Mouse (Mus musculus): Measurements from ENCODE around the gene Grin2d. TPM values are rescaled to one million over a fixed set of nuclear protein-coding genes. Genes with fewer than 3 reads are reported as not detected.

The Grin2d gene
- total RNA-seq, 2 experiments from 2014 or later, result 21.2 to 22.3 TPM

GRCm38 (mm10) chr7:45815984-45816351 lies 62.2 kb downstream of the Grin2d start:
- DNase-seq (ENCODE audit: low spot score in 2 of 2), result no peak
- intact Hi-C loops (cut with DNase I), result no loop called here

- intact Hi-C loops (cut with DNase I), result no loop called here
- DNase-seq (ENCODE audit: low spot score in 2 of 2), result no peak
Observed at GRCm38 (mm10) chr7:45815323-45815983, 62.7 kb downstream of the Grin2d start.

DNA sequence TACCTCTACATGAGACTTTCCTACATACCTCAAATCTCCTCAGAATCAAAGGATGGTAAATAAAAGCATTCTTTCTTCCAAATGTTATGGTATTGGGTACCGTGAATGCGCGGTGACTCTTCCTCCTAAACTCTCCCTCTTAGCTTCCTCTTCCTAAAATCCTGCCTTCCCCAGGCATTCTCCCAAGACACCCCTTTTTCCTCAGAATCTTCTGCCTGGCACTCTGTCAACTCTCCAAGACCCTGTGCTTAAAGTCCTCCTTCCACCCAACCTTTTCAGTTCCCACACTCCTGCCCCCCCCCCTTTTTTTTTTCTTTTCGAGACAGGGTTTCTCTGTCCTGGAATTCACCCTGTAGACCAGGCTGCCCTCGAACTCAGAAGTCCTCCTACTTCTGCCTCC lies 63.3 kb downstream of the Grin2d start:
- intact Hi-C loops (cut with DNase I), result no loop called here
- no peak for DNase-seq (ENCODE audit: low spot score in 2 of 2)

DNA sequence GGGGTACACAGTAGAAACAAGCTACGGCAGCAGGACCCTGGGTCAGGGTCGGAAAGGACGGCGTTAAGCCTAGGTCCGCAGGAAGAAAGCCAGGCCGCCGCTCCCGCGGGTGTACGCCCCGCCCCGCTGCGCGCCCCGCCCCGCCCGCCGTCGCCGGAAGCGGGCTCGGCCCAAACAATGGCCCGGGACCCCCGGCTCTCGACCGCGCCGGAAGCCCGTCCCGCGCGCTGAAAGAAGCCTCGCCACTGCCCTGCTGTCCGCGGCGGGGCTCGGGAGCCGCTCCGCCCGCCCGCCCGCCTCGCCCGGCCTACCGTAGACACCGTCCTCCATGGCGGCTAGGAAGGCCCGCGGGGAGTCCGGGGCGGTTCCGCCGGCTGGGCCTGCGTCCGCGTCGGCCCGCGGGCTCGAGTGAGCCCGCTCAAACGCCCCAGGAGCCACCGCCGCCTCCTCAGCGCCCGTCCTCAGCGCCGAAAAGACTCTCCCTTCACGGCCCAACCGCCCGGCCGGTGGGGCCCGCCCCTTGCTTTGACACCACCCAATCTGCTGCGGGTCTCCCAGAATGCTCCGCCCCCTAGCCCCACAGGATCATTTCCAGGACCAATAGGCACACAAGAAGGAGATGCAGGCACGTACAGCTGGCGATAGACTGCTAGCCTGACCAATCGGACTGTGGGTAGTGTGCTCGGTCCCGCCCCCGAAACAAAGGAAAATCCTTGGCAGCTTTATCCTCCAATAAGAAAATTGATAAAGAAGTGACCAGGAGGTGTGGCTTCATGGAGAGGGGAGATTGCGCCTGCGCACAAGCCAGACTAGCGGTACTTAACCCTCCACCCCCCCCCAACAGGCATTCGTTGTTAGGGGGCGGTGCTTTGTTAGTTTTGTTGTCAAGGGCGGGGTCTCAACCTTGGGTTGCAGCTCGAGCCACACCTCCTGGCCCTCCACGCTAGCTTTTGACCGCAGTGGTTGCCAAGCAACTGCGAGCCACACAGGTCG lies 64.1 kb downstream of the Grin2d start, which contains the start of gene Cyth2:
Gene Cyth2, minus strand, starts transcription at position 795 of the 993 bp plus-strand sequence.
- peak; percentile 99 to 100 for DNase-seq (ENCODE audit: low spot score in 2 of 2)
- intact Hi-C loops (cut with DNase I), result no loop called here

GRCm38 (mm10) chr7:45812921-45813320 lies 65.3 kb downstream of the Grin2d start:
- intact Hi-C loops (cut with DNase I), result no loop called here
- DNase-seq (ENCODE audit: low spot score in 2 of 2), result no peak

- no peak for DNase-seq (ENCODE audit: low spot score in 2 of 2)
- intact Hi-C loops (cut with DNase I), result no loop called here
Observed at GRCm38 (mm10) chr7:45809276-45810075, 68.7 kb downstream of the Grin2d start.

DNA sequence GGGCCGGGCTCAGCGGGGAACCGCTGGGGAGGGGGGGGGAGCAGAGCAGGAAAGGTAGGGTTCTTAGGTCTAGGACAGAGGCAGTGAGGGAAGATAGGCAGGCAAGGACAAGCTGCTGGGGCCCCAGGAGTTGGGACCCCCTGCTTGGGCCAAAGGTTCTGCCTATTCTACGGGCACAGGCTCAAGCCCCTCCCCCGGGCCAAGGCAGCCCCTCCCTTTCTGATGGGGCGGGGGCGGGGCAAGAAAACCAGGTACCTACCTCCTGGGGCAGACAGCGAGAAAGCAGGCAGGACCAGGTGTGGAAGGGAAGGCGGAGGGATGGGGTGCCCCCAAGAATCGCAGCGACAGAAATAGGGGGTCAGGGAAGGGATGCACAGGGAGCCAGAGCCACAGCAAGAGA lies 69.7 kb downstream of the Grin2d start:
- DNase-seq (ENCODE audit: low spot score in 2 of 2), result no peak

GRCm38 (mm10) chr7:45805941-45806340 lies 72.2 kb downstream of the Grin2d start:
- intact Hi-C loops (cut with DNase I), result no loop called here

More for the DNA sequence above, 69.7 kb downstream of the Grin2d start:
- intact Hi-C loops (cut with DNase I), result no loop called here

GRCm38 (mm10) chr7:45802551-45802950 lies 75.6 kb downstream of the Grin2d start:
- no peak for DNase-seq (ENCODE audit: low spot score in 2 of 2)
- intact Hi-C loops (cut with DNase I), result no loop called here

More at GRCm38 (mm10) chr7:45805941-45806340, 72.2 kb downstream of the Grin2d start:
- DNase-seq (ENCODE audit: low spot score in 2 of 2), result no peak

GRCm38 (mm10) chr7:45801348-45801747 lies 76.8 kb downstream of the Grin2d start:
- intact Hi-C loops (cut with DNase I), result loop anchor here (1.0 kb wide), 1 partner anchor 62 kb away; no protein-coding TSS in a partner anchor
- DNase-seq (ENCODE audit: low spot score in 2 of 2), result peak; percentile 95 to 96

GRCm38 (mm10) chr7:45800546-45801204 lies 77.5 kb downstream of the Grin2d start:
- DNase-seq (ENCODE audit: low spot score in 2 of 2), result no peak
- intact Hi-C loops (cut with DNase I), result loop anchor here (1.0 kb wide), 1 partner anchor 61 kb away; no protein-coding TSS in a partner anchor

DNA sequence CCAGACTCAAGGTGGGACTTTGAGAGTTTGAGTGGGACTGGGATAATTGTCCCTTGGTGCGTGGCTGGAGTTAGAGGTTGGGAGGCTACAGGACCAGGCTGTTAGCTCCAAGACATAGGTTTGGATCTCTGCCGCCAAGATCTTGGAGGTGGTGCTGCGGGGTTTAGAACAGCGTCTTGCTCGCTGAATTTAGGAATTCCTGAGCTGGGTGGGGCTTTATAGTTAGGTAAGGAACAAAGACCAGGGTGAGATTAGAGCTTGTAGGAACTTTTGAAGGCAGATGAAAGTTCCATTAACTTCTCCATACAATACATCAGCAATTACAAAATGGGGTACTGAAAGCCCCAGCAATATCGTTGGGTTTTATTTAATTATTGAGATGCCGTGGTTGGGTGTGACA lies 78.2 kb downstream of the Grin2d start:
- DNase-seq (ENCODE audit: low spot score in 2 of 2), result no peak
- intact Hi-C loops (cut with DNase I), result no loop called here

GRCm38 (mm10) chr7:45798931-45799330 lies 79.2 kb downstream of the Grin2d start:
- no peak for DNase-seq (ENCODE audit: low spot score in 2 of 2)
- intact Hi-C loops (cut with DNase I), result no loop called here

GRCm38 (mm10) chr7:45798511-45798836 lies 79.7 kb downstream of the Grin2d start:
- DNase-seq (ENCODE audit: low spot score in 2 of 2), result no peak
- intact Hi-C loops (cut with DNase I), result no loop called here

DNA sequence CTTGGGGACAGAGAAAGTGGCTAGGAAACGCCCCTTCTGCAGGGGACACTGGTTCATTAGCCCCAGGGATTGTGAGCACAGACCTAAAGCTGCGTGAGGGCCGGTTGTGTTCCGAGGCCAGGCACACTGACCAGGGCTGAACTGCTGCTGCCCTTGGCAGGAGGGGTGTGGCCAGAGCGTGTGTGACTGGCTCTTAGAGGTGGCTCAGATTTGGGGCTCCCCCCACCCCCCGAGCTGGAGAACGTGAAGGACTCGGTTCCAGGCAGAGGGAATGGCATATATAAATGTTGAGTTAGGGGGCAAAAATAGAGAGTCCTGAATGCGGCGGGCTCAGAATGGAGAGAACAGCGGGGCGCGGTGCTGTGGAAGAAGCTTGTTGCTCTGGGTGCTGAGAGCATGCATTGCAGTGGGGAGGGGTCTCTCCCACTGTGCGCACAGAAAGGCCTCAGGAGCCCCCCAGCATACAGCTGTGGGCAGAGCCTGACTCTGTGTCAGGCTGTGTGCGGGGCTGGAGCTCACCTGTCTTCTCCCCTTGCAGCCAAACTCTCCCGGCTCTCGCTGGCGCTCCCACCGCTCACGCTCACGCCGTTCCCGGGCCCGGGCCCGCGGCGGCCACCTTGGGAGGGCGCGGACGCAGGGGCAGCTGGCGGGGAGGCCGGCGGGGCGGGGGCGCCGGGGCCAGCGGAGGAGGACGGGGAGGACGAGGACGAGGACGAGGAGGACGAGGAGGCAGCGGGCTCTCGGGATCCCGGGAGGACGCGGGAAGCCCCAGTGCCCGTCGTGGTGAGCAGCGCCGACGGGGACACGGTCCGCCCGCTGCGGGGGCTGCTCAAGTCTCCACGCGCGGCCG lies 80.3 kb downstream of the Grin2d start:
- DNase-seq (ENCODE audit: low spot score in 2 of 2), result no peak
- intact Hi-C loops (cut with DNase I), result no loop called here

DNA sequence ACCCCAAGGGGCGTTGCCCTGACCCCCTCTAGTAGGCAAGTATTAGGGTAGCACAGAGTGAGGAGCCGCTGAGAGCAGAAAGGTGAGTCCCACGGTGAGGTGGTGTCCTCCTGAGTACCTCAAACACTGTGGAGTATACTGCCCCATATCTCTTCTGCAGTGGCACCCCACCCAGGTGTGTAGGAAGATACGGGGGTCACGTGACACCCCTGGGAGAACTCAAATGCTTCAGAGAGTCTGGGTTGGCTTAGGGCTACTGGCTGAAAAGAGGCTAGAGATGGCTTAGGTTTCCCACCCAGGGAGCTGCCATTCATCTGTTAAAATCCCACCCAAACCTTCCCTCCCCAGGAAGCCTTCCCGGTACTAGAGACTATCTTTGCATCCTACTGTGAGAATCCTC lies 81.2 kb downstream of the Grin2d start:
- intact Hi-C loops (cut with DNase I), result no loop called here
- DNase-seq (ENCODE audit: low spot score in 2 of 2), result no peak

GRCm38 (mm10) chr7:45794971-45795370 lies 83.2 kb downstream of the Grin2d start:
- no peak for DNase-seq (ENCODE audit: low spot score in 2 of 2)
- intact Hi-C loops (cut with DNase I), result no loop called here

- intact Hi-C loops (cut with DNase I), result no loop called here
- no peak for DNase-seq (ENCODE audit: low spot score in 2 of 2)
Observed at GRCm38 (mm10) chr7:45793969-45794585, 84.1 kb downstream of the Grin2d start.
